Mouse (Mus musculus) embryo, embryonic 10.5 days (tissue): ENCODE measurements around the gene Tnfrsf26.

Source experiments
- DNase-seq: peaks from one replicate; pipeline ENCODE4 v3.0.0-alpha.2; 2015; ENCODE audit warnings: low spot score

Gene Tnfrsf26

GRCm38 (mm10) chr7:143599428-143600230 is 28.9 kb downstream of the Tnfrsf26 start, which contains the start of gene Cars:
Gene Cars (minus strand): TSS chr7:143600090.
- peak; percentile 99 for DNase-seq

DNA sequence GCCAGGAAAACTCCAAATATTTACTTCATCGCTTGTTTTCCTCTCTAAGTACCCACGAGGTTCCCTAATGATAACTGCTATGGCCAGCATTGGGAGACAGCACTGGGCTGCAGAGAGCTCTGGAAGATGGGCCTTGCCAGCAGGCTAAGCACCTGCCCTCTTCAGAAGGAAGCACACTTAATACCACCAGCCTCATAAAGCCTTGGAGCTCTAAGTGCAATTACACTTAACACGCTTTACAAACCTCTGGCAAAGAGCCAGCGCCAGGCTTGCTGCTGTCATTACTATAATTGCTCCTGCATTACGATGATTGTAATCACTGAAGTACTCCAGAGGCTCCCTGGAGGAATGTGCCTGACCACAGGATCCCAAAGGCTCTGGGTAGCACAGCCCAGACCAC is 33.7 kb downstream of the Tnfrsf26 start:
- no peak for DNase-seq

DNA sequence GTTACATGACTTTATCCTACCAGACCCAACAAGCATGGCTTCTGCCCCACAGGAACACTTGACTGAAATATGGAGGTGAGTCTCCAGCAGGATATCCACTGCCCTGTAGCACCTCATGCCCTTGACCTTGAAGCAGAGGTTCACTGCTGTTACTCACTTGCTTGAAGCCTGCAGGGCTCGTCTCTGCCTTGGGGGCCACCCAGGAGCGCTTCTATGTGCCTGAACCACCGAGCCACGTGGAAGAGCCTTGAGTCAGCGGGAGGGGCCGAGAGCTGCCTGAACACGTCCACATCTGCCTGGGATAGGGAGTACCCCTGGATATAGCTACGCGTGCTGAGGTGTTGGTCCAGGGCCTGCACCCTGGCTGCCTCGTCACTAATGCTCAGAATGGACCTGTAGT is 36.3 kb downstream of the Tnfrsf26 start:
- DNase-seq = no peak

GRCm38 (mm10) chr7:143588006-143588405 is 40.5 kb downstream of the Tnfrsf26 start:
- DNase-seq = no peak

DNA sequence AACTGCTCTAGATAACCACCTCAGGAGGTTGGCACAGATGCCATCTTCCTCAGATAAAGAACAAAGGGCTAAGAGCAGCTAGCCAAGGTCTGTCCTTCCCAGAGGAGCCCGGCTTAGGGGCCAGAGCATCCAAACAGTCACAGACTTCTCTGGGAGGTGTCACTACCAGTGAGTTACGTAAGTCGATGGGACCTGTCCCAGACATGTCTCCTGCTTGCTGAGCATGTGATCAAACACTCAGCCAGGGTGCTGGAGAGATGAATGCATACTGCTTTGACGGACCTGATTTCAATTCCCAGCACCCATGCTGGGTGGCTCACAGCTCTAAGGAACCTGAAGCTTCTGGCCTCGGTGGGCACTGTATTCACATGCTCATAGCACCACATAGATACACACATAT is 40.9 kb downstream of the Tnfrsf26 start:
- no peak for DNase-seq

GRCm38 (mm10) chr7:143583956-143584355 is 44.6 kb downstream of the Tnfrsf26 start:
- DNase-seq = peak; percentile 74

- no peak for DNase-seq
Measured at GRCm38 (mm10) chr7:143583025-143583424, 45.5 kb downstream of the Tnfrsf26 start.

- no peak for DNase-seq
Measured at GRCm38 (mm10) chr7:143575751-143576150, 52.8 kb downstream of the Tnfrsf26 start.

- DNase-seq = no peak
Measured at GRCm38 (mm10) chr7:143565648-143566039, 62.9 kb downstream of the Tnfrsf26 start.

- no peak for DNase-seq
Measured at GRCm38 (mm10) chr7:143565015-143565647, 63.4 kb downstream of the Tnfrsf26 start.

- DNase-seq = no peak
Measured at GRCm38 (mm10) chr7:143563787-143564186, 64.7 kb downstream of the Tnfrsf26 start.
